Mouse (Mus musculus): ENCODE measurements around the gene Col6a4. TPM values are rescaled to one million over a fixed set of nuclear protein-coding genes. Genes with fewer than 3 reads are reported as not detected.

Gene Col6a4
- polyA plus RNA-seq, 1 experiment: not detected

- H3K4me1 ChIP-seq (ENCODE audit: control insufficient read depth, insufficient read depth, low read length): no peaks in the 10 kb centered on the region
- H3K9ac ChIP-seq (ENCODE audit: low read depth, poor library complexity, severe bottlenecking): no peak overlapping the region
- H3K27ac ChIP-seq (ENCODE audit: insufficient read depth, low read length): no peak overlapping the region
- no peaks in the 10 kb centered on the region for H3K9me3 ChIP-seq (replicated peaks; ENCODE audit: control insufficient read depth, insufficient read depth, low read length, poor library complexity, severe bottlenecking)
- H3K27me3 ChIP-seq (ENCODE audit: control insufficient read depth, insufficient read depth, low read length, poor library complexity, severe bottlenecking): no peaks in the 10 kb centered on the region
- H3K36me3 ChIP-seq (ENCODE audit: control insufficient read depth, insufficient read depth, low read length, poor library complexity, severe bottlenecking): no peaks in the 10 kb centered on the region
- TF ChIP-seq POLR2A (IDR thresholded peaks at IDR 0.05; ENCODE audit: insufficient read depth, low read length) (no peak), EP300 (IDR thresholded peaks at IDR 0.05; ENCODE audit: insufficient read depth, low read depth, low read length) (no peak), CTCF (IDR thresholded peaks at IDR 0.05; ENCODE audit: low read depth, low read length) (no peak)
- H3K4me3 ChIP-seq (ENCODE audit: low read depth, low read length): no peak overlapping the region
Observed at GRCm38 (mm10) chr9:106053446-106053845, 43.1 kb downstream of the Col6a4 start.

- Histone ChIP-seq H3K27me3 (ENCODE audit: control insufficient read depth, insufficient read depth, low read length, poor library complexity, severe bottlenecking) (no peaks in the 10 kb centered on the region), H3K9me3 (replicated peaks; ENCODE audit: control insufficient read depth, insufficient read depth, low read length, poor library complexity, severe bottlenecking) (no peaks in the 10 kb centered on the region)
- TF ChIP-seq EP300 (IDR thresholded peaks at IDR 0.05; ENCODE audit: insufficient read depth, low read depth, low read length) (no peak), CTCF (IDR thresholded peaks at IDR 0.05; ENCODE audit: low read depth, low read length) (no peak), POLR2A (IDR thresholded peaks at IDR 0.05; ENCODE audit: insufficient read depth, low read length) (no peak)
Observed at GRCm38 (mm10) chr9:106043921-106044503, 52.6 kb downstream of the Col6a4 start.

GRCm38 (mm10) chr9:106039915-106040659 is 56.5 kb downstream of the Col6a4 start:
- no peak overlapping the region for H3K4me3 ChIP-seq (ENCODE audit: low read depth, low read length)
- H3K27me3 ChIP-seq (ENCODE audit: control insufficient read depth, insufficient read depth, low read length, poor library complexity, severe bottlenecking): no peaks in the 10 kb centered on the region
- no peaks in the 10 kb centered on the region for H3K4me1 ChIP-seq (ENCODE audit: control insufficient read depth, insufficient read depth, low read length)
- no peak overlapping the region for H3K9ac ChIP-seq (ENCODE audit: low read depth, poor library complexity, severe bottlenecking)
- no peaks in the 10 kb centered on the region for H3K9me3 ChIP-seq (replicated peaks; ENCODE audit: control insufficient read depth, insufficient read depth, low read length, poor library complexity, severe bottlenecking)
- no peak for TF ChIP-seq EP300 (IDR thresholded peaks at IDR 0.05; ENCODE audit: insufficient read depth, low read depth, low read length)
- TF ChIP-seq CTCF (IDR thresholded peaks at IDR 0.05; ENCODE audit: low read depth, low read length): no peak
- TF ChIP-seq POLR2A (IDR thresholded peaks at IDR 0.05; ENCODE audit: insufficient read depth, low read length): no peak
- no peak overlapping the region for H3K27ac ChIP-seq (ENCODE audit: insufficient read depth, low read length)
- no peaks in the 10 kb centered on the region for H3K36me3 ChIP-seq (ENCODE audit: control insufficient read depth, insufficient read depth, low read length, poor library complexity, severe bottlenecking)

More at GRCm38 (mm10) chr9:106043921-106044503, 52.6 kb downstream of the Col6a4 start:
- H3K4me3 ChIP-seq (ENCODE audit: low read depth, low read length): no peak overlapping the region
- no peaks in the 10 kb centered on the region for H3K36me3 ChIP-seq (ENCODE audit: control insufficient read depth, insufficient read depth, low read length, poor library complexity, severe bottlenecking)
- no peak overlapping the region for H3K9ac ChIP-seq (ENCODE audit: low read depth, poor library complexity, severe bottlenecking)
- H3K27ac ChIP-seq (ENCODE audit: insufficient read depth, low read length): no peak overlapping the region
- no peaks in the 10 kb centered on the region for H3K4me1 ChIP-seq (ENCODE audit: control insufficient read depth, insufficient read depth, low read length)

GRCm38 (mm10) chr9:106039276-106039675 is 57.3 kb downstream of the Col6a4 start:
- H3K36me3 ChIP-seq (ENCODE audit: control insufficient read depth, insufficient read depth, low read length, poor library complexity, severe bottlenecking): no peaks in the 10 kb centered on the region
- H3K27me3 ChIP-seq (ENCODE audit: control insufficient read depth, insufficient read depth, low read length, poor library complexity, severe bottlenecking): no peaks in the 10 kb centered on the region
- no peaks in the 10 kb centered on the region for H3K9me3 ChIP-seq (replicated peaks; ENCODE audit: control insufficient read depth, insufficient read depth, low read length, poor library complexity, severe bottlenecking)
- no peak overlapping the region for H3K27ac ChIP-seq (ENCODE audit: insufficient read depth, low read length)
- TF ChIP-seq CTCF (IDR thresholded peaks at IDR 0.05; ENCODE audit: low read depth, low read length): no peak
- no peak for TF ChIP-seq EP300 (IDR thresholded peaks at IDR 0.05; ENCODE audit: insufficient read depth, low read depth, low read length)
- no peak overlapping the region for H3K9ac ChIP-seq (ENCODE audit: low read depth, poor library complexity, severe bottlenecking)
- no peak overlapping the region for H3K4me3 ChIP-seq (ENCODE audit: low read depth, low read length)
- H3K4me1 ChIP-seq (ENCODE audit: control insufficient read depth, insufficient read depth, low read length): no peaks in the 10 kb centered on the region

GRCm38 (mm10) chr9:106038865-106039264 is 57.7 kb downstream of the Col6a4 start:
- H3K9me3 ChIP-seq (replicated peaks; ENCODE audit: control insufficient read depth, insufficient read depth, low read length, poor library complexity, severe bottlenecking): no peaks in the 10 kb centered on the region
- H3K9ac ChIP-seq (ENCODE audit: low read depth, poor library complexity, severe bottlenecking): no peak overlapping the region
- H3K36me3 ChIP-seq (ENCODE audit: control insufficient read depth, insufficient read depth, low read length, poor library complexity, severe bottlenecking): no peaks in the 10 kb centered on the region
- H3K4me3 ChIP-seq (ENCODE audit: low read depth, low read length): no peak overlapping the region
- no peaks in the 10 kb centered on the region for H3K4me1 ChIP-seq (ENCODE audit: control insufficient read depth, insufficient read depth, low read length)
- TF ChIP-seq POLR2A (IDR thresholded peaks at IDR 0.05; ENCODE audit: insufficient read depth, low read length) (no peak), EP300 (IDR thresholded peaks at IDR 0.05; ENCODE audit: insufficient read depth, low read depth, low read length) (no peak), CTCF (IDR thresholded peaks at IDR 0.05; ENCODE audit: low read depth, low read length) (no peak)
- no peaks in the 10 kb centered on the region for H3K27me3 ChIP-seq (ENCODE audit: control insufficient read depth, insufficient read depth, low read length, poor library complexity, severe bottlenecking)
- no peak overlapping the region for H3K27ac ChIP-seq (ENCODE audit: insufficient read depth, low read length)

- Histone ChIP-seq H3K36me3 (ENCODE audit: control insufficient read depth, insufficient read depth, low read length, poor library complexity, severe bottlenecking) (no peaks in the 10 kb centered on the region), H3K4me3 (ENCODE audit: low read depth, low read length) (no peak overlapping the region), H3K9ac (ENCODE audit: low read depth, poor library complexity, severe bottlenecking) (no peak overlapping the region), H3K27ac (ENCODE audit: insufficient read depth, low read length) (no peak overlapping the region), H3K9me3 (replicated peaks; ENCODE audit: control insufficient read depth, insufficient read depth, low read length, poor library complexity, severe bottlenecking) (no peaks in the 10 kb centered on the region), H3K4me1 (ENCODE audit: control insufficient read depth, insufficient read depth, low read length) (no peaks in the 10 kb centered on the region), H3K27me3 (ENCODE audit: control insufficient read depth, insufficient read depth, low read length, poor library complexity, severe bottlenecking) (no peaks in the 10 kb centered on the region; the same call in 1 of the 2 replicates)
- TF ChIP-seq EP300 (IDR thresholded peaks at IDR 0.05; ENCODE audit: insufficient read depth, low read depth, low read length): no peak
- no peak for TF ChIP-seq POLR2A (IDR thresholded peaks at IDR 0.05; ENCODE audit: insufficient read depth, low read length)
- TF ChIP-seq CTCF (IDR thresholded peaks at IDR 0.05; ENCODE audit: low read depth, low read length): no peak
Observed at GRCm38 (mm10) chr9:106015666-106016065, 80.9 kb downstream of the Col6a4 start.

All from ES-Bruce4 (cell line).